Mouse (Mus musculus) erythroblast, adult 5-6 weeks (primary cell): ENCODE measurements around the gene Mup15. TPM values are rescaled to one million over a fixed set of nuclear protein-coding genes. Genes with fewer than 3 reads are reported as not detected.
"Not testable (repeated sequence)": the region's sequence is repeated elsewhere in the genome, so short reads cannot be mapped to it uniquely, and the experiment has no call there.

Source experiments
- ATAC-seq: replicated peaks from 2 replicates; pipeline ENCODE4 v1.8.0; 2016; ENCODE audit warnings: moderate number of reproducible peaks, mild to moderate bottlenecking, moderate TSS enrichment, inconsistent platforms; ENCODE audit not compliant: poor library complexity, low FRiP score, severe bottlenecking
- total RNA-seq, 2 experiments: library from RNA; stranded (forward) in 1 of 2; stranded (reverse) in 1 of 2; fragments of 150-400 nt in 1 of 2; fragments of 200-764, 138-1000 nt in 1 of 2; gene quantifications; 2 replicates each; pipeline versions ENCODE4 v1.2.3 to v1.2.4; 2015 to 2017; ENCODE audit warnings: low replicate concordance in 2 of 2

Gene Mup15
- total RNA-seq (2015; ENCODE audit: low replicate concordance) (not detected in 2 replicates), total RNA-seq (2017; ENCODE audit: low replicate concordance) (not detected in 2 replicates)

GRCm38 (mm10) chr4:61439643-61440042, at the start of gene Mup15:
Gene Mup15, minus strand, starts transcription at chr4:61439743.
- ATAC-seq = not testable (repeated sequence)

Other genes with a start within 250 kb of the Mup15 start
- gene Mup13, start 211.5 kb downstream of the Mup15 start, total RNA-seq (2015; ENCODE audit: low replicate concordance) = not detected in 2 replicates
- gene Mup13, start 211.5 kb downstream of the Mup15 start, total RNA-seq (2017; ENCODE audit: low replicate concordance) = not detected in 2 replicates
- not detected in 2 replicates for gene Mup14, start 135.7 kb downstream of the Mup15 start, total RNA-seq (2015; ENCODE audit: low replicate concordance)
- not detected in 2 replicates for gene Mup14, start 135.7 kb downstream of the Mup15 start, total RNA-seq (2017; ENCODE audit: low replicate concordance)
- not detected in 2 replicates for gene Mup16, start 79.8 kb upstream of the Mup15 start, total RNA-seq (2015; ENCODE audit: low replicate concordance)
- gene Mup16, start 79.8 kb upstream of the Mup15 start, total RNA-seq (2017; ENCODE audit: low replicate concordance) = not detected in 2 replicates
- not detected in 2 replicates for gene Mup17, start 156.1 kb upstream of the Mup15 start, total RNA-seq (2015; ENCODE audit: low replicate concordance)
- not detected in 2 replicates for gene Mup17, start 156.1 kb upstream of the Mup15 start, total RNA-seq (2017; ENCODE audit: low replicate concordance)
- gene Mup18, start 234.4 kb upstream of the Mup15 start, total RNA-seq (2015; ENCODE audit: low replicate concordance) = not detected in 2 replicates
- not detected in 2 replicates for gene Mup18, start 234.4 kb upstream of the Mup15 start, total RNA-seq (2017; ENCODE audit: low replicate concordance)